Mouse (Mus musculus): ENCODE measurements around the gene Pofut2.

Gene Pofut2

GRCm38 (mm10) chr10:77258704-77259621 lies at the start of gene Pofut2:
TSS of gene Pofut2 (plus strand) at chr10:77259218.
- DNase-seq (ENCODE audit: low spot score), result peak; percentile 98

- DNase-seq (ENCODE audit: low spot score), result no peak
Observed at GRCm38 (mm10) chr10:77209261-77209660, 49.8 kb upstream of the Pofut2 start.

GRCm38 (mm10) chr10:77210666-77211065 lies 48.4 kb upstream of the Pofut2 start:
- no peak for DNase-seq (ENCODE audit: low spot score)

GRCm38 (mm10) chr10:77211116-77211570 lies 47.9 kb upstream of the Pofut2 start:
- peak; percentile 79 for DNase-seq (ENCODE audit: low spot score)

- no peak for DNase-seq (ENCODE audit: low spot score)
Observed at GRCm38 (mm10) chr10:77212354-77213120, 46.5 kb upstream of the Pofut2 start.

- no peak for DNase-seq (ENCODE audit: low spot score)
Observed at GRCm38 (mm10) chr10:77213483-77213882, 45.5 kb upstream of the Pofut2 start.

GRCm38 (mm10) chr10:77214586-77214985 lies 44.4 kb upstream of the Pofut2 start:
- no peak for DNase-seq (ENCODE audit: low spot score)

- no peak for DNase-seq (ENCODE audit: low spot score)
Observed at GRCm38 (mm10) chr10:77215641-77216040, 43.4 kb upstream of the Pofut2 start.

- no peak for DNase-seq (ENCODE audit: low spot score)
Observed at GRCm38 (mm10) chr10:77216313-77216712, 42.7 kb upstream of the Pofut2 start.

- DNase-seq (ENCODE audit: low spot score), result no peak
Observed at GRCm38 (mm10) chr10:77217155-77217731, 41.8 kb upstream of the Pofut2 start.

GRCm38 (mm10) chr10:77218059-77218458 lies 41.0 kb upstream of the Pofut2 start:
- DNase-seq (ENCODE audit: low spot score), result no peak

- no peak for DNase-seq (ENCODE audit: low spot score)
Observed at GRCm38 (mm10) chr10:77219411-77220025, 39.5 kb upstream of the Pofut2 start.

GRCm38 (mm10) chr10:77221108-77221507 lies 37.9 kb upstream of the Pofut2 start:
- peak; percentile 81 for DNase-seq (ENCODE audit: low spot score)

GRCm38 (mm10) chr10:77222963-77223552 lies 36.0 kb upstream of the Pofut2 start:
- no peak for DNase-seq (ENCODE audit: low spot score)

- no peak for DNase-seq (ENCODE audit: low spot score)
Observed at GRCm38 (mm10) chr10:77224390-77224789, 34.6 kb upstream of the Pofut2 start.

- DNase-seq (ENCODE audit: low spot score), result peak; percentile 77
Observed at GRCm38 (mm10) chr10:77225414-77225813, 33.6 kb upstream of the Pofut2 start.

- DNase-seq (ENCODE audit: low spot score), result no peak
Observed at GRCm38 (mm10) chr10:77225995-77226688, 32.9 kb upstream of the Pofut2 start.

GRCm38 (mm10) chr10:77226691-77227367 lies 32.2 kb upstream of the Pofut2 start:
- DNase-seq (ENCODE audit: low spot score), result no peak

- no peak for DNase-seq (ENCODE audit: low spot score)
Observed at GRCm38 (mm10) chr10:77227368-77227723, 31.7 kb upstream of the Pofut2 start.

Measured in c-Kit-positive CD71-positive TER-119-positive erythroid progenitor cells, embryonic 14.5 days (primary cell).